Mouse (Mus musculus) liver, embryonic 16.5 days (tissue): Measurements from ENCODE around the gene Tsn. TPM values are rescaled to one million over a fixed set of nuclear protein-coding genes. Genes with fewer than 3 reads are reported as not detected.
A peak's percentile ranks its signal among the peaks of the same experiment; 100 is the strongest.

Source experiments
- ATAC-seq: fragments of 200-750 bp; cut with Nextera tagmentation; 2 replicates; pipeline ENCODE4 v1.8.0; 2017; ENCODE audit warnings: low read depth, mild to moderate bottlenecking, moderate number of reproducible peaks, moderate library complexity
- H3K27ac ChIP-seq: fragments of 300-500 bp; sonication (generic); 2 replicates; pipeline ENCODE4 v1.5.1; 2014; ENCODE audit warnings: mild to moderate bottlenecking, low read length
- H3K27me3 ChIP-seq: fragments of 300-500 bp; sonication (generic); 2 replicates; pipeline ENCODE4 v1.6.1; 2014; ENCODE audit warnings: low read depth, low read length, mixed read lengths; ENCODE audit not compliant: control insufficient read depth, insufficient read depth
- H3K36me3 ChIP-seq: fragments of 300-500 bp; sonication (generic); 2 replicates; pipeline ENCODE4 v1.6.1; 2014; ENCODE audit warnings: mild to moderate bottlenecking; ENCODE audit not compliant: control insufficient read depth, insufficient read depth
- H3K4me1 ChIP-seq: fragments of 300-500 bp; sonication (generic); 2 replicates; pipeline ENCODE4 v1.6.1; 2014; ENCODE audit warnings: low read depth, low read length, mixed read lengths; ENCODE audit not compliant: control insufficient read depth
- H3K4me2 ChIP-seq: fragments of 300-500 bp; sonication (generic); 2 replicates; pipeline ENCODE4 v1.6.1; 2014; ENCODE audit warnings: low read depth, low read length, mixed read lengths
- H3K4me3 ChIP-seq: fragments of 300-500 bp; sonication (generic); 2 replicates; pipeline ENCODE4 v1.5.1; 2014; ENCODE audit warnings: low read depth, mild to moderate bottlenecking, low read length
- H3K9ac ChIP-seq: fragments of 300-500 bp; sonication (generic); 2 replicates; pipeline ENCODE4 v1.6.1; 2014; ENCODE audit warnings: low read depth, low read length
- H3K9me3 ChIP-seq: fragments of 300-500 bp; sonication (generic); replicated peaks from 2 replicates; pipeline ENCODE4 v1.6.1; 2016; ENCODE audit warnings: low read length; ENCODE audit not compliant: control insufficient read depth
- WGBS: fragments of 180-500 bp; shearing (Covaris S2); extraction: QIAGEN DNeasy Blood & Tissue Kit; methylation state at CpG from one replicate; pipeline ENCODE4 v1.1.7; 2014; ENCODE audit not compliant: insufficient replicate concordance; 5-methylcytosine and 5-hydroxymethylcytosine counted together
- polyA plus RNA-seq: library from polyadenylated mRNA; unstranded; fragments of >200 nt; fragmentation: Nextera tagmentation; extraction: Ambion mirVana; gene quantifications from 2 replicates; pipeline ENCODE4 v1.2.1, GENCODE M21; 2015

Tsn gene
- polyA plus RNA-seq: 119 and 127 TPM in 2 replicates

DNA sequence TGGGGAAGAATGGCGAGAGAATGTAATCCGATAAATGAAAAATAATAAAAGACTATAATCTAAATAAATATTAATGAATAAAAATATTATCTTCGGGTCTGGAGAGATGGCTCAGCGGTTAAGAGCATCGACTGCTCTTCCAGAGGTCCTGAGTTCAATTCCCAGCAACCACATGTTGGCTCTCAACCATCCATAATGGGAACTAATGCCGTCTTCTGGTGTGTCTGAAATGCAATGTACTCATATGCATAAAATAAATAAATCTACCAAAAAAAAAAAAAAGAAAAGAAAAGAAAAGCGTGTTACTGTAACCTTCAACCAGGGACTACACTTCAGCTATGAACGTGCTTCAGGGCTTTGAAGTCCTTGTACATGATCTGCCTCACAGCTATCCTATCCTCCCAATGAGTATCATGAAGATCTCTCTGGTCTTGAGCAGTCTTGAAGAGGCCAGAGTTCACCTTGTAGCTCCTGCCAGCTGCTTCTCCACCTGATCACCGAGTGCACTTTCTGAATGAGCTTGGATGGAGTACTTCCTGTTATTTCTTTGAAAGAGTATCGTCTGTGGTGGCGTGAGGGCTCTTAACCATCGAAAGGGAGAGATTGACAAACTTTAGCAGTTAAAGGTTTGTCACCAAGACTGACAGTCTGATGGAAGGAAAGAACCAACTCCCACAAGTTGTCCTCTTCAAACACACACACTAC lies at the start of gene Tsn:
Gene Tsn (minus strand): TSS at position 118 of the 705 bp plus-strand sequence.
- ATAC-seq: no peak
- peak within 1 kb of the TSS; percentile 82 for H3K4me3 ChIP-seq
- no peaks in the 10 kb centered on the region for H3K9me3 ChIP-seq
- peak within 1 kb of the TSS; percentile 86 for H3K4me2 ChIP-seq
- H3K4me1 ChIP-seq: peaks cover 10% of the 10 kb centered on the region
- H3K9ac ChIP-seq: peak within 1 kb of the TSS; percentile 94
- H3K27me3 ChIP-seq: no peaks in the 10 kb centered on the region
- peaks cover 6% of the 10 kb centered on the region for H3K36me3 ChIP-seq
- H3K27ac ChIP-seq: peak within 1 kb of the TSS; percentile 92
- 34% methylated on average over 12 of the region's 12 CpGs for WGBS

DNA sequence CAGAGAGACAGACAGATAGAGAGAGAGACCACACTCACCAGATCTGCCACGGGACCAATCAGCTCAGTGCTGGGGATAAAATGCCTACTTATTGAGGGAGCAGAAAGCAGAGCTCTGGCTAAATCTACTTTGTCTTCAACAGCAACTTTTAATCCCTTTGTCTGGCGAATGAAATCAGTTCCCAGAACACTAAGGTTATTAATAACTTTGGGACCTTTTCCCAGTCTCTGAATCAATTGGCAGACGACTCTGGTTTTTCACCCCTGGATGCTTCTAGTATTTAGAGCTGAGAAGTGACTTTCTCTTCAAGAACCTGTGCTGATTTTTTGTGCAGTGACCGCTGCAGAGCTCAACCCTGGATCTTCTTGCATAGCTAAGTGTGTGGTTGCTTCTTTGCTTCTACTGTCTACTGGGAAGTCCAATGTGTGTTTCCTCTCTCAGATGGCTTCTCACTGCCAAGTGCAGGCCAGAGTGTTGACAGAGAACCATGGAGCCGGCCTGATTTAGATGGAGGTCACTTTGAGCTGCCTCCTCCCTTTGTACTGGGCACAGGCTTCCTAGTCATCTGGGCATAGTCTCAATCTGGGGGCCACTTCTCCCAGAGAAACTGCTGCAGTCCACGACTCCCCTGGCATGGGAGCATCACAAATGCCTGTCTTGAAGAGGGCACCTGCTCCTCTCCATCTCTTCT lies 47.7 kb upstream of the Tsn start:
- no peak for ATAC-seq
- Histone ChIP-seq H3K4me1 (no peaks in the 10 kb centered on the region), H3K9ac (no peak overlapping the region), H3K27ac (no peak overlapping the region), H3K4me3 (no peak overlapping the region), H3K9me3 (no peaks in the 10 kb centered on the region), H3K4me2 (no peak overlapping the region), H3K27me3 (no peaks in the 10 kb centered on the region), H3K36me3 (no peaks in the 10 kb centered on the region)
- 54% methylated on average over 6 of the region's 6 CpGs for WGBS

DNA sequence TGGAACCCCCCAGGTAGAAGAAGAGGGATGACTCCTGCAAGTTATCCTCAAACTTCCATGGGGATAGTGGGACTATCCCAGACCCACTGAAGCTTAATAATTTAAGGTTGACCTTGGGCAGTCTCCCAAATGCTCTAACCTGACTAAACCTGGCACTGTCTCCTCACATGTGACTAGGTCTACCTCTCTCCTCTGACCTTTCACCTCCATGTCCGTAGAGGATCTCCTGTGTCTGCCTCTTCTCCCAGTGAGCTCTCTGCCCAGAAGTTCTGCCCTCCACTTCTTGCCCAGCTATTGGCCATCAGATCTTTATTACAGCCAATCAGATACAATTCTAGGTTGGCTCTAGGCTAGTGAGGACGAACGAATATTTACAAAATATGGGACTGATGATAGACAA lies 38.4 kb upstream of the Tsn start:
- Histone ChIP-seq H3K36me3 (no peaks in the 10 kb centered on the region), H3K4me2 (no peak overlapping the region), H3K4me1 (no peaks in the 10 kb centered on the region), H3K27me3 (no peaks in the 10 kb centered on the region), H3K9ac (no peak overlapping the region), H3K27ac (no peak overlapping the region), H3K4me3 (no peak overlapping the region), H3K9me3 (no peaks in the 10 kb centered on the region)
- no peak for ATAC-seq
- WGBS: 58% methylated on average over 3 of the region's 3 CpGs

DNA sequence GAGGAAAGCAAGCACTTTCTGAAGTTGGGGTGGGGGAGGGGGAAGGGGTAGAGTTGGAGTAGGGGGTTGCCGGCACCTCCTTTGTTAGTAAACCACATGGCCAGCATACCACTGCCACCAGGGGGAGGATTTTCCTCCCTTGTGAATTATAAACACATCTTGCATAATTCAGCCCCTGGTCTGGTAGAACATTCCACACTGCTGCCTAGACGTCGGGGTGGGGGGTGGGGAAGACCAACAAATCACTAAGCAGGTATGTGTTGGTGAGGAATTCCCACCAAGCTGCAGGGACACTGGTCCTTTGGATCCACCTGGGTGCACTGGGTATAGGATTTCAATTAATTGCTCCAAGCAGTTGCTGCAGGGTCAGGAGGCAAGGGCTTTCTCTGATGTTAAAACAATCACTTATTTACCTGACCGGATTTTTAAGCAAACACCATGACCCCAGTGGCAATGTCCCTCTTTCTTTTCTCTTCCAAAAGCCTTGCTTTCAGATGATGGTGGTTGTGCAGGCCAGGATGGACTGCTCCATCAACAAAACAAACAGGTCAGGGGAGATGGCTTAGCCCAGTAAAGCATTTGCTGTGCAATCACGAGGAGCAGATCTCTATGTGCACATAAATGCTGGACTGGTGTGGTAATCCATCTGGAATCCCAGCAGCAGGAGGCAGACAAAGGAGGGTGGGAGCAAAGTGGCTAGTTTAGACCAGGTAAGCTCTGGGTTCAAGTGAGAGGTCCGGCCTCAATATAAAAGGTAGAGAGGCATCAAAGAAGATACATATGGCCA lies 32.3 kb upstream of the Tsn start:
- H3K4me3 ChIP-seq: no peak overlapping the region

DNA sequence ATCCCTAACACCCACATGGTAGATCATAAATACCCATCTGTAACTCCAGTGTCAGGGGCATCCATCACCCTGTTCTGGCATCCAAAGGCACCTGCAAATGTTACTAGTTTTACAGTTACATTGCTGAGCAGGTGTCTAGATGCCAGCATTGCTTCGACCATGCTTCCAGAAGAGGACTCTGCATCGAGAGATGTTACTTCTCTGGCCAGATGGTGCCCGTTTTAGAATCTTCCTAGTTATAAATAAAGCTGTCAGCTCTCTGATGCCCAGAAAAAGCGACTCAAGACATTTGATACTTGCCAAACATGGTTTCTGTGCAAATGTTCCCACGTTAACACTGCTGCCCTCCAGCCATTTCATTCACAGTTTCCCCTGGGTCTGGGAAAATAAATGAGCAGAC lies 26.4 kb upstream of the Tsn start:
- ATAC-seq: no peak
- WGBS: 65% methylated on average over 5 of the region's 5 CpGs

More for the DNA sequence above, 32.3 kb upstream of the Tsn start:
- Histone ChIP-seq H3K36me3 (no peaks in the 10 kb centered on the region), H3K9ac (no peak overlapping the region), H3K27me3 (no peaks in the 10 kb centered on the region), H3K4me2 (no peak overlapping the region), H3K27ac (no peak overlapping the region), H3K9me3 (no peaks in the 10 kb centered on the region), H3K4me1 (no peaks in the 10 kb centered on the region)
- ATAC-seq: 0 out of 2 replicates have a peak, but pooled peaks have one; percentile 30
- 35% methylated on average over 6 of the region's 6 CpGs for WGBS

DNA sequence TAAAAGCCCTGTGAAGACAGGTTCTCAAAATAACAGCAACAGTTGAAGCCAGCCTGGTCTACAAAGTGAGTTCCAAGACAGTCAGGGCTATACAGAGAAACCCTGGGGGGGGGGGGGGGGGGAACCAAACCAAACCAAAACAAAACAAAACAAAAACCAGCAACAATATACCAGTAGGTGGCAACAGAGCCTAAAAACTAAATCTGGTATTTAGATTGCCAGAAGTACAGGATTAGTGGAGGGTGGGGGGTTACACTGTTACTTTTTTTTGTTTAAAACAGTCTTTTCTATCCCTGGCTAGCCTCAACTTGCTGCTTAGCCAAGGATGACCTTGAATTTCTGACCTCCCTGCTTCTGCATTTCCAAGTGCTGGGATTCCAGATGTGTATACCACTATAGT lies 24.3 kb upstream of the Tsn start:
- Histone ChIP-seq H3K4me3 (no peak overlapping the region), H3K4me1 (no peaks in the 10 kb centered on the region), H3K9me3 (no peaks in the 10 kb centered on the region), H3K27ac (no peak overlapping the region), H3K4me2 (no peak overlapping the region), H3K36me3 (peaks cover 17% of the 10 kb centered on the region), H3K9ac (no peak overlapping the region), H3K27me3 (no peaks in the 10 kb centered on the region)
- no peak for ATAC-seq

More for the DNA sequence above, 26.4 kb upstream of the Tsn start:
- H3K9ac ChIP-seq: no peak overlapping the region
- no peak overlapping the region for H3K4me3 ChIP-seq
- no peaks in the 10 kb centered on the region for H3K9me3 ChIP-seq
- H3K27ac ChIP-seq: no peak overlapping the region
- no peak overlapping the region for H3K4me2 ChIP-seq
- peaks cover 7% of the 10 kb centered on the region; the same call in 1 of the 2 replicates for H3K36me3 ChIP-seq
- H3K4me1 ChIP-seq: no peaks in the 10 kb centered on the region
- H3K27me3 ChIP-seq: no peaks in the 10 kb centered on the region

DNA sequence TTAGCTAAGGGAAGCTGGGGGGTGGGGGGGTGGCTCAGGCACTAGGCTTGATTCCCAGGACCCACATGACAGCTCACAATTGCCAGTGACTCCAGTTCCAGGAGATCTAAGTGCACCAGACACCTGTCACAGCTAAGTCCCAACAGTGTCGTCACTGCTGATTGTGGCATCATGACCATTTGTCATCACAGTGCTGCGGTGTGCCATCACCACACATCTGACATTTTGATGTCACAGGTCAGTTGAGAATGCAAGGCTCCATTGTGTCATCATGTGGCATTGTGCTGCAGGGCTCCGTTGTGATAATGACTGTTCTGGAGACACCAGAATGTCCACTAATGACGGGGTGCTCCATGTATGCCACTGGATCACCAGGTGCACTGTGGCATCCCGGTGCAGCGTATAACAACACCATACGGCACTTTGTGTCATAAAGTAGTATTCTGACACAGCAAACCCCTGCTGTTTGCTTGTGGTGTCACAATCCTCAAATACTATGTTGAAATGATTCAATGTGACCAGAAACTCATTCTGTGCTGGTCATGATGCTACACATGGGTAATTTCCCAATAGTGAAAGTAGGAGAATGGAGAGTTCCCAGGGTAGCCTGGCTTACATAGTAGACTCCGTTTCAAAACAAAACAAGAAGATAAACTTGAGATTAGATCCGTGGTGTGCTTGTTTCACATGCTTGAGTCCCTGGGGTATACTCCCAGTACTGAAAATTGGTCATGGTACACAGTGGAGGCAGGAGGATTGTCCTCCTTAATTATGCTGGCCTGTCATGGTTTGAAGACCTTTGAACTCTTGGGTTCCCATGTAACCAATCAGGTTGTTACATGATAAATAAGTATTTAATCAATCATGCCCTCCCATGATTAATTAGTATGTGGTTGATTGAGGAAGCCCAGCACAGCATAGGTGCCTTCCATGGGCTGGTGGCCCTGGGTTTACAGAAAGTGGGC lies 23.5 kb upstream of the Tsn start:
- Histone ChIP-seq H3K4me2 (no peak overlapping the region), H3K9ac (no peak overlapping the region), H3K36me3 (peaks cover 22% of the 10 kb centered on the region), H3K27me3 (no peaks in the 10 kb centered on the region), H3K4me1 (no peaks in the 10 kb centered on the region), H3K27ac (no peak overlapping the region), H3K9me3 (no peaks in the 10 kb centered on the region), H3K4me3 (no peak overlapping the region)
- peak; percentile 70 for ATAC-seq
- WGBS: 71% methylated on average over 9 of the region's 9 CpGs

DNA sequence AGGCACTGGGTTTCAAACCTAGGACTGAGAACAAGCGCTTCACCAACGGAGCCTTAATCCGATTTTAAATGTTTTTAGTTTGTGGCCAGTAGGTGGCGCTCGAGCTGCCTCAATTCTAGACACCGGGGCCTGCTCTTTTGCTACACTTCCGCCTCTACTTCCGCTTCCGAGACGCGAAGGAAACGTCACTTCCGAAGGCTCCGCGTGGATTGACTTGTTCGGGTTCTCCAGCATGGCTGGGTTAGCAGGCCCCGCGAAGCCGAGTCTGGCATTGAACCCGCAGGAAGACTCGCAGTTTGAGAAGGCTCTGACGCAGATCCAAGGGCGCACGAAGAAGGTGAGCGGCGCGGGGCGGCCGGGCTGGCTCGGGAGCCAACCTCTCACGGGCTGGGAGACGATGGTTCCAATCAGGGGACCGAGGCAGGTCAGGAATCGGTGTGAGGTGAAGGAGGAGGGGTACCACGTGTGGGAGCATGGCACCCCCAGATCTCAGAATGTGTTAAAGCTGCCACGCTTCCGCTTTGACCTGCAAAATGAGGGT lies 10.2 kb upstream of the Tsn start, which contains the start of gene Nifk:
Gene Nifk (plus strand): TSS at position 179 of the 541 bp plus-strand sequence.
- WGBS: under 1% methylated on average over 37 of the region's 37 CpGs

More for the DNA sequence above, 10.2 kb upstream of the Tsn start, which contains the start of gene Nifk:
- Histone ChIP-seq H3K4me2 (peak within 1 kb of the TSS; percentile 86), H3K4me1 (peaks cover 14% of the 10 kb centered on the region), H3K9me3 (no peaks in the 10 kb centered on the region), H3K4me3 (peak within 1 kb of the TSS; percentile 94), H3K27ac (peak within 1 kb of the TSS; percentile 35; the same call in 1 of the 2 replicates), H3K9ac (peak within 1 kb of the TSS; percentile 82), H3K27me3 (no peaks in the 10 kb centered on the region; the same call in 1 of the 2 replicates), H3K36me3 (peaks cover 9% of the 10 kb centered on the region)
- ATAC-seq: peak; percentile 90
